Mouse (Mus musculus) hindbrain, embryonic 11.5 days (tissue): ENCODE measurements at regions not wholly inside any gene's neighbourhood (a gene's known extent, or its start where the extent isn't known, plus 50 kb on each side); places are given as distances from the start of the nearest gene placed in this dataset.
"Not testable (repeated sequence)": the region's sequence is repeated elsewhere in the genome, so short reads cannot be mapped to it uniquely, and the experiment has no call there.

Experiments used
- ATAC-seq: fragments of 200-750 bp; cut with Nextera tagmentation; 2 replicates; pipeline ENCODE4 v1.8.0; 2017; ENCODE audit warnings: mild to moderate bottlenecking, moderate TSS enrichment, moderate library complexity; ENCODE audit not compliant: low FRiP score
- DNase-seq: peaks from one replicate; pipeline ENCODE4 v3.0.0-alpha.2; 2015; ENCODE audit warnings: low spot score
- H3K27ac ChIP-seq: fragments of 300-500 bp; sonication (generic); 2 replicates; pipeline ENCODE4 v1.5.1; 2014; ENCODE audit warnings: mild to moderate bottlenecking, low read depth, low read length
- H3K27me3 ChIP-seq: fragments of 300-500 bp; sonication (generic); 2 replicates; pipeline ENCODE4 v1.6.1; 2014; ENCODE audit warnings: mild to moderate bottlenecking, low read length, moderate library complexity, mixed read lengths; ENCODE audit not compliant: control insufficient read depth, insufficient read depth
- H3K36me3 ChIP-seq: fragments of 300-500 bp; sonication (generic); 2 replicates; pipeline ENCODE4 v1.6.1; 2014; ENCODE audit warnings: mild to moderate bottlenecking, low read length, moderate library complexity, mixed read lengths; ENCODE audit not compliant: control insufficient read depth, insufficient read depth
- H3K4me1 ChIP-seq: fragments of 300-500 bp; sonication (generic); replicated peaks from 2 replicates; pipeline ENCODE4 v1.6.1; 2014; ENCODE audit warnings: low read length, mixed read lengths; ENCODE audit not compliant: control insufficient read depth, insufficient read depth
- H3K4me2 ChIP-seq: fragments of 300-500 bp; sonication (generic); replicated peaks from 2 replicates; pipeline ENCODE4 v1.6.1; 2014; ENCODE audit warnings: mild to moderate bottlenecking, low read depth, low read length
- H3K4me3 ChIP-seq: fragments of 300-500 bp; sonication (generic); 2 replicates; pipeline ENCODE4 v1.5.1; 2014; ENCODE audit warnings: low read depth, low read length
- H3K9ac ChIP-seq: fragments of 300-500 bp; sonication (generic); 2 replicates; pipeline ENCODE4 v1.6.1; 2014; ENCODE audit warnings: low read depth, low read length
- H3K9me3 ChIP-seq: fragments of 300-500 bp; sonication (generic); 2 replicates; pipeline ENCODE4 v1.6.1; 2016; ENCODE audit warnings: low read length; ENCODE audit not compliant: control insufficient read depth
- WGBS: fragments of 180-500 bp; shearing (Covaris S2); extraction: QIAGEN DNeasy Blood & Tissue Kit; methylation state at CpG from one replicate; pipeline ENCODE4 v1.1.7; 2014; 5-methylcytosine and 5-hydroxymethylcytosine counted together

DNA sequence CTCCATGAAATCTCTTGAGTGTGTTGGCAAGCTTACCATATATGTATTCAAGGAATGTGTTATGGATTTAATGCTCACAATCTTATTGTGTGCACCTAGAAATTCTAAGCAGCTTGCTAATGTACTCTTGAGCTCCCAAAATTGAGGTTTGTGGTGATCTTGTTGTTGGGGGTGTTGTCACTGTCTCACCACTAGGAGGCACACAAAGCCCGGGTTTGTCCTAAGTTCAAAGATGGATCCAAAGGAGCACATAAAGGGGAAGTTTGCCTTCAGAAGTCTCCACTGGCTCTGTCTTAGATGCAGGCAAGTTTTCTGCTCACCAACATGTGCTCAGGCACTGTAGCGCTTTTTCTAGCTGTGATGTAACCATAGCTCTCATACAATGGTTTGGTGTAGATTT, 151.8 kb downstream of the Mrgpra4 start:
- H3K27me3 ChIP-seq, result no peaks in the 10 kb centered on the region
- no peaks in the 10 kb centered on the region for H3K9me3 ChIP-seq
- DNase-seq (peak; percentile 2), ATAC-seq (no peak)
- H3K4me1 ChIP-seq, result no peaks in the 10 kb centered on the region
- no peak overlapping the region for H3K4me2 ChIP-seq
- H3K4me3 ChIP-seq, result no peak overlapping the region
- 35% methylated on average over 2 of the region's 2 CpGs for WGBS
- no peak overlapping the region for H3K9ac ChIP-seq
- H3K36me3 ChIP-seq, result no peaks in the 10 kb centered on the region
- no peak overlapping the region for H3K27ac ChIP-seq

DNA sequence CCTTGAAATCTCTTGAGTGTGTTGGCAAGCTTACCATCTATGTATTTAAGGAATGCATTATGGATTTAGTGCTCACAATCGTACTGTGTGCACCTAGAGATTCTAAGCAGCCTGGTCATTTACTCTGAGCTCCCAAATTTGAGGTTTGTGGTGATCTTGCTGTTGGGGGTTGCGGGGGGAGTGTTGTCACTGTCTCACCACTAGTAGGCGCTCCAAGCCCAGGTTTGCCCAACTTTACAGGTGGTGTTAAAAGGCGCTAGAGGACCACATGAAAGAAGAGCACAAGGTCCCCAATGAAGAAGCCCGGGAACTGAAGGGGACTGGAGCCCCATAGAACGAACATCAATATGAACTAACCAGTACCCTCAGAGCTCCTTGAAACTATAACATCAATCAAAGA, 180.2 kb upstream of the Mrgpra3 start:
- Histone ChIP-seq H3K36me3 (no peaks in the 10 kb centered on the region), H3K9ac (no peak overlapping the region), H3K4me3 (no peak overlapping the region), H3K4me1 (no peaks in the 10 kb centered on the region), H3K27ac (no peak overlapping the region), H3K9me3 (peaks cover 6% of the 10 kb centered on the region; the same call in 1 of the 2 replicates), H3K4me2 (no peak overlapping the region), H3K27me3 (no peaks in the 10 kb centered on the region)
- no peak for DNase-seq
- no peak for ATAC-seq
- WGBS, result 61% methylated on average over 6 of the region's 6 CpGs

DNA sequence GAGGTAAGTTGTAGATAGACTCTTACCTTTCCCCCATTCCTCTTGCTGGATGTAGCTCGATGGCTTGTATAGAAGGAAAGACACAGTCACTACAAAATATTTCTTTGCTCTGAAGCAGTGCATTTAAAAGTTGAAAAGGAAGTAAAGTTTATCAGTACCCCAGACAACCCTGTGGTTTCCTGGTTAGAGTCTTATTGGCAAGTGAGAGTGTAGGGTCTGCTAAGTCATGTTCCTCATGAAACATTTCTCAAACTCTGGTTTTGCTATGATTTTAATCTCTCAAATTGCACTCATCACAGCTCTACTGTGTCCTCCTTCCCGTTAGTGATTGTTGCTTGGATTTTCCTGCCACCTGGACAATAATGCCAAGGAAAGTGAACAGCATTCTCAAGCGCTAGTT, 146.4 kb upstream of the Mrgpra3 start:
- no peaks in the 10 kb centered on the region for H3K36me3 ChIP-seq
- no peak overlapping the region for H3K9ac ChIP-seq
- no peak overlapping the region for H3K4me2 ChIP-seq
- H3K9me3 ChIP-seq, result no peaks in the 10 kb centered on the region; the same call in 1 of the 2 replicates
- no peak overlapping the region for H3K27ac ChIP-seq
- WGBS, result 67% methylated on average over 3 of the region's 3 CpGs
- H3K4me1 ChIP-seq, result no peaks in the 10 kb centered on the region
- H3K27me3 ChIP-seq, result no peaks in the 10 kb centered on the region
- no peak for ATAC-seq
- no peak for DNase-seq
- H3K4me3 ChIP-seq, result no peak overlapping the region

GRCm38 (mm10) chr7:47740064-47740463, 138.9 kb upstream of the Mrgpra3 start:
- H3K9ac ChIP-seq, H3K4me2 ChIP-seq, H3K9me3 ChIP-seq, H3K4me1 ChIP-seq, H3K36me3 ChIP-seq, H3K27ac ChIP-seq, H3K27me3 ChIP-seq, ATAC-seq, H3K4me3 ChIP-seq, DNase-seq: not testable (repeated sequence)
- 96% methylated on average over 2 of the region's 2 CpGs for WGBS

- no peak overlapping the region for H3K9ac ChIP-seq
- no peaks in the 10 kb centered on the region for H3K9me3 ChIP-seq
- H3K27me3 ChIP-seq, result no peaks in the 10 kb centered on the region
- ATAC-seq (no peak), DNase-seq (no peak)
- 72% methylated on average over 2 of the region's 2 CpGs for WGBS
- H3K4me1 ChIP-seq, result no peaks in the 10 kb centered on the region
- H3K4me2 ChIP-seq, result no peak overlapping the region
- no peak overlapping the region for H3K27ac ChIP-seq
- H3K36me3 ChIP-seq, result no peaks in the 10 kb centered on the region
- H3K4me3 ChIP-seq, result no peak overlapping the region
These were observed 89.9 kb upstream of the Mrgpra3 start for GRCm38 (mm10) chr7:47691121-47691520.

DNA sequence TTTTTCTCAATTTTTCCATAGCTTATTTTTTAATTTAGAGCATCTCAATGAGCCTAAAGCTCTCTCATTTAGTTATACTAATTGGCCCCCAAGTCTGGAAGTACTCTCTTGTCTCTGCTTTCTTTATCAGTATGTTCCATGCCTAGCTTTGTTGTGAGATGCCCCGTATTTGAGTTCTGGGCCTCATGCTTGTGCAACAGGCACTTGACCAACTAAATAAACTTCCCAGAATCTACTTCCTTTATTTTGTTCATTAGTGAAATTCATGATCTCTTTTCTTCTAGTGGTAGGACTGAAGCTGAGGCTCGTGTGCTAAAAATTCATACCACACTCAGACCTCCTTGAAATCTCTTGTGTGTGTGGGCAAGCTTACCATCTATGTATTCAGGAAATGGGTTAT, 75.8 kb upstream of the Mrgpra3 start:
- H3K4me3 ChIP-seq, result no peak overlapping the region
- WGBS, result 82% methylated on average over 2 of the region's 2 CpGs
- H3K36me3 ChIP-seq, result no peaks in the 10 kb centered on the region
- DNase-seq (no peak), ATAC-seq (no peak)
- H3K27ac ChIP-seq, result no peak overlapping the region
- H3K4me2 ChIP-seq, result no peak overlapping the region
- H3K9ac ChIP-seq, result no peak overlapping the region
- no peaks in the 10 kb centered on the region for H3K4me1 ChIP-seq
- H3K9me3 ChIP-seq, result peaks cover 5% of the 10 kb centered on the region; the same call in 1 of the 2 replicates
- H3K27me3 ChIP-seq, result no peaks in the 10 kb centered on the region
